Mouse (Mus musculus): ENCODE data around the gene Top2a. TPM values are rescaled to one million over a fixed set of nuclear protein-coding genes. Genes with fewer than 3 reads are reported as not detected.
A peak's percentile ranks its signal among the peaks of the same experiment; 100 is the strongest.

Top2a gene
- polyA plus RNA-seq, 1 experiment = 674 TPM

DNA sequence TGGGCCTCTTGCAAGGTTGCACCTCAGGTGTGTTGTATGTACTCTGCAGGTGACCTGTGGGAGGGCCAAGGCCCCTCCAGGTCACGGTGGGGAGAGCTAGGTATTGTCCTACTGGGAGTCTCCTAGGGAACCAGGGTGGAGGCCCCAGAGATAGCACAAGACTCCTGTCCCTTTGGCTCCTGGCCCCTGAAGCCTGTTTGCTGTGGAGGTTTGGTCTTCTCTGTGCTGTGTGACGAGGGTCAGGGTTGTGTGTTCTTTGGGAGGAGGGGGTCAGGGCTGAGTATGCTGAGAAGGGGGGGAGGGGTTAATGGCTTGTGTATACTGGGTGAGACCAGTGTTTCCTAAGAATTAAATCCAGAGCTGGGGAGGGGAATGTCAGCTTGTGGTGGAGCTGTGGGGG lies 70.6 kb downstream of the Top2a start:
- 0 out of 2 replicates have a peak, but pooled peaks cover 3% of the 10 kb centered on the region for H3K36me3 ChIP-seq (ENCODE audit: control insufficient read depth, insufficient read depth, low read length, poor library complexity, severe bottlenecking)
- peaks cover 4% of the 10 kb centered on the region for H3K4me1 ChIP-seq (ENCODE audit: control insufficient read depth, insufficient read depth, low read length)
- no peak overlapping the region for H3K4me3 ChIP-seq (ENCODE audit: low read depth, low read length)
- H3K9ac ChIP-seq (ENCODE audit: low read depth, poor library complexity, severe bottlenecking) = no peak overlapping the region
- TF ChIP-seq CTCF (IDR thresholded peaks at IDR 0.05; ENCODE audit: low read depth, low read length) (no peak), POLR2A (IDR thresholded peaks at IDR 0.05; ENCODE audit: insufficient read depth, low read length) (no peak), EP300 (IDR thresholded peaks at IDR 0.05; ENCODE audit: insufficient read depth, low read depth, low read length) (no peak)
- peak overlapping the region; percentile 1; the same call in 1 of the 2 replicates for H3K27ac ChIP-seq (ENCODE audit: insufficient read depth, low read length)
- H3K27me3 ChIP-seq (ENCODE audit: control insufficient read depth, insufficient read depth, low read length, poor library complexity, severe bottlenecking) = no peaks in the 10 kb centered on the region
- no peaks in the 10 kb centered on the region for H3K9me3 ChIP-seq (replicated peaks; ENCODE audit: control insufficient read depth, insufficient read depth, low read length, poor library complexity, severe bottlenecking)

DNA sequence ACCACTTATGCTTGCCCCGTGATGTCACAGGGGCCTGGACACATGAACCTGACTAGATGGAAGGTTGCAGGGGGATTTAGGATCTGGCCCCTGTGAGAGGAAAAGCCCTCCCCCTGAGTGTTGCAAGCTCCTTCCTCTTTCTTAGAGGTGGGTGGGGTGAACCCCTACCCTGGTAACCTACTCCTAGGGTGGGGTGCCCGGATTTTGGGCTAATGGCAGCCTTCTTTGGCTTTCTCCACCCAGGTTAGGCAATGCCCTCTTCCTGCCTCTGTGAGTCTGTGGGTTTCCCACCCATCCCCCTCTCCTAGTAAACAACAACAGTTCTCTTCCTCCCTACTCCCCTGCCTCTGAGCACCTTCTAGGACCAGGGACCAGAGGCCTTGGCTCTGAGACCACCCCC lies 71.3 kb downstream of the Top2a start:
- H3K4me1 ChIP-seq (ENCODE audit: control insufficient read depth, insufficient read depth, low read length) = peaks cover 4% of the 10 kb centered on the region
- no peak overlapping the region for H3K9ac ChIP-seq (ENCODE audit: low read depth, poor library complexity, severe bottlenecking)
- 0 out of 2 replicates have a peak, but pooled peaks cover 3% of the 10 kb centered on the region for H3K36me3 ChIP-seq (ENCODE audit: control insufficient read depth, insufficient read depth, low read length, poor library complexity, severe bottlenecking)
- peak overlapping the region; percentile 32 for H3K27ac ChIP-seq (ENCODE audit: insufficient read depth, low read length)
- H3K9me3 ChIP-seq (replicated peaks; ENCODE audit: control insufficient read depth, insufficient read depth, low read length, poor library complexity, severe bottlenecking) = no peaks in the 10 kb centered on the region
- no peaks in the 10 kb centered on the region for H3K27me3 ChIP-seq (ENCODE audit: control insufficient read depth, insufficient read depth, low read length, poor library complexity, severe bottlenecking)
- no peak overlapping the region for H3K4me3 ChIP-seq (ENCODE audit: low read depth, low read length)
- TF ChIP-seq CTCF (IDR thresholded peaks at IDR 0.05; ENCODE audit: low read depth, low read length) (no peak), POLR2A (IDR thresholded peaks at IDR 0.05; ENCODE audit: insufficient read depth, low read length) (no peak), EP300 (IDR thresholded peaks at IDR 0.05; ENCODE audit: insufficient read depth, low read depth, low read length) (no peak)

DNA sequence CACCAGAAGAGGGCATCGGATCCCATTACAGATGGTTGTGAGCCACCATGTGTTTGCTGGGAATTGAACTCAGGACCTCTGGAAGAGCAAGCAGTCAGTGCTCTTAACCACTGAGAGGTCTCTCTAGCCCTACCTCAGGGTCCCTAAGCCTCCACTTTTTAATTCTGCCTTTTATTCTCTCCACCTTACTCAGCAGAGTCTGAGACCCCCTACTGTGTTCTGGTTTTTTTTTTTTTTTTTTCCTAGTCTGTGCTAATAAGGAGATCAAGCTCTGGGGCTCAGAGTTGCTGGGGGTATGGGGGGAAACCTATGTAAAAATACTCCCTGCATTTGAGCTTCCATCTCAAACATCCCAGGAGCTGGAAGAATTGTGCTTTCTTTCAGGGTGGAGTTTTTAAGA lies 71.9 kb downstream of the Top2a start:
- Histone ChIP-seq H3K9me3 (replicated peaks; ENCODE audit: control insufficient read depth, insufficient read depth, low read length, poor library complexity, severe bottlenecking) (no peaks in the 10 kb centered on the region), H3K4me3 (ENCODE audit: low read depth, low read length) (no peak overlapping the region), H3K9ac (ENCODE audit: low read depth, poor library complexity, severe bottlenecking) (no peak overlapping the region), H3K4me1 (ENCODE audit: control insufficient read depth, insufficient read depth, low read length) (peaks cover 4% of the 10 kb centered on the region), H3K27ac (ENCODE audit: insufficient read depth, low read length) (peak overlapping the region; percentile 32; the same call in 1 of the 2 replicates), H3K36me3 (ENCODE audit: control insufficient read depth, insufficient read depth, low read length, poor library complexity, severe bottlenecking) (0 out of 2 replicates have a peak, but pooled peaks cover 3% of the 10 kb centered on the region), H3K27me3 (ENCODE audit: control insufficient read depth, insufficient read depth, low read length, poor library complexity, severe bottlenecking) (no peaks in the 10 kb centered on the region)
- TF ChIP-seq POLR2A (IDR thresholded peaks at IDR 0.05; ENCODE audit: insufficient read depth, low read length) (no peak), CTCF (IDR thresholded peaks at IDR 0.05; ENCODE audit: low read depth, low read length) (no peak), EP300 (IDR thresholded peaks at IDR 0.05; ENCODE audit: insufficient read depth, low read depth, low read length) (no peak)

DNA sequence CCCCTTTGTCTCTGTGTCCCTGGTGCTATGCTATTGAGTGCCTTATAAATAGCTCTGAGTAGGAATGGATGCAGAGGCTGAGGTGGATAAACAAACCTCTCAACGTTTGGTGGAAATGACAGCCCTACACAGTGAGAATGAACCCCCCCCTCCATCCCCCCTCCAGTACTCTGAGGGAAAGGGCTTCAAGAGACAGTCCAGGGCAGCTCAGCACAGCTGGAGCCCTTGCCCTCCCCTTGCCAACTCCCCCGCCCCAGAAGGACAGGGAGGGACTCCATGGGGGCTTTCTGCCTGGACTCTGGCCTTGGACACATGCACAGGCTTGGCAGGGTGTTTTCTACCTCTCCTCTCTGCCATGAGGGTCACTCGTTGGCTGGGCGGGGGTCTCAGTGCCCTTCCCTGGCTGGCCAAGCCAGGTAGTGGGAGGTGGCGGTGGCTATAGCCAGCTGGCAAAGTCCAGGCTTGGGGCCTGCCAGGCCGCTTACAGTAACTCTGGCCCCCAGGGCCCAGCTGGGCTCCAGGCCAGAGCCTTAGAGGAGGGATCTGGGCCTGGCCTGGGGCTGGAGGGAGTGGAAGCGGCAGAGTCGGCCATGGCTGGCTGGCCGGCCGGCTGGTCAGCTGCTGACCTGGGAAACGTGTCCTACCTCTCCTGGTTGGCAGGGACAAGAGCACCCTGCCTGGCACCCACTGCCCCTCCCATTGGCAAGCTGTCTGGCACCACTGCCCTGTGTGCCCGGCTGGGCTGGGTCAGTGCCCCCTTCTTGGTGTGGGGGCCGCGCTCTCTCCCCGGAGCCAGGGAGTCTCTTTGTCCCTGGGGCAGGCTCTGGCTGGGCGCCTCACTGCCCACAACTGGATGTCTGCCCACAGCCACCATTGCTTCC lies 72.7 kb downstream of the Top2a start:
- Histone ChIP-seq H3K4me1 (ENCODE audit: control insufficient read depth, insufficient read depth, low read length) (peaks cover under 1% of the 10 kb centered on the region), H3K27ac (ENCODE audit: insufficient read depth, low read length) (no peak overlapping the region), H3K4me3 (ENCODE audit: low read depth, low read length) (no peak overlapping the region), H3K9me3 (replicated peaks; ENCODE audit: control insufficient read depth, insufficient read depth, low read length, poor library complexity, severe bottlenecking) (no peaks in the 10 kb centered on the region), H3K36me3 (ENCODE audit: control insufficient read depth, insufficient read depth, low read length, poor library complexity, severe bottlenecking) (0 out of 2 replicates have a peak, but pooled peaks cover 3% of the 10 kb centered on the region), H3K27me3 (ENCODE audit: control insufficient read depth, insufficient read depth, low read length, poor library complexity, severe bottlenecking) (no peaks in the 10 kb centered on the region), H3K9ac (ENCODE audit: low read depth, poor library complexity, severe bottlenecking) (no peak overlapping the region)
- TF ChIP-seq CTCF (IDR thresholded peaks at IDR 0.05; ENCODE audit: low read depth, low read length) (no peak), EP300 (IDR thresholded peaks at IDR 0.05; ENCODE audit: insufficient read depth, low read depth, low read length) (no peak), POLR2A (IDR thresholded peaks at IDR 0.05; ENCODE audit: insufficient read depth, low read length) (no peak)

DNA sequence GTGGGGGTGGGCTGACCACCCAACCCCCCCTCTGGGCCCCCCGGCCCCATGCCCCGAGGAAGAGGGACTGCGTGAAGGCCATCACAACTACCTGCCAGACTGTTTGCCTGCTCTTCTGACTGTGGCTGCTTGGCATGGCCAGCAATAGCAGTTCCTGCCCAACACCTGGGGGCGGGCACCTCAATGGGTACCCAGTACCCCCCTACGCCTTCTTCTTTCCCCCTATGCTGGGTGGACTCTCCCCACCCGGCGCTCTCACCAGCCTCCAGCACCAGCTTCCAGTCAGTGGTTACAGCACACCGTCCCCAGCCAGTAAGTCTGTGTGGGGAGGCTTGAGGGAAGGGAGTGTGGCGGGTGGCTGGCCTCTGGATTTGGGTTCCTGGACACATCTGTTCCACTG lies 73.5 kb downstream of the Top2a start:
- Histone ChIP-seq H3K27me3 (ENCODE audit: control insufficient read depth, insufficient read depth, low read length, poor library complexity, severe bottlenecking) (no peaks in the 10 kb centered on the region), H3K9ac (ENCODE audit: low read depth, poor library complexity, severe bottlenecking) (no peak overlapping the region), H3K9me3 (replicated peaks; ENCODE audit: control insufficient read depth, insufficient read depth, low read length, poor library complexity, severe bottlenecking) (no peaks in the 10 kb centered on the region), H3K4me3 (ENCODE audit: low read depth, low read length) (no peak overlapping the region), H3K36me3 (ENCODE audit: control insufficient read depth, insufficient read depth, low read length, poor library complexity, severe bottlenecking) (0 out of 2 replicates have a peak, but pooled peaks cover 3% of the 10 kb centered on the region), H3K4me1 (ENCODE audit: control insufficient read depth, insufficient read depth, low read length) (no peaks in the 10 kb centered on the region), H3K27ac (ENCODE audit: insufficient read depth, low read length) (no peak overlapping the region)
- TF ChIP-seq EP300 (IDR thresholded peaks at IDR 0.05; ENCODE audit: insufficient read depth, low read depth, low read length) (no peak), CTCF (IDR thresholded peaks at IDR 0.05; ENCODE audit: low read depth, low read length) (no peak), POLR2A (IDR thresholded peaks at IDR 0.05; ENCODE audit: insufficient read depth, low read length) (no peak)

DNA sequence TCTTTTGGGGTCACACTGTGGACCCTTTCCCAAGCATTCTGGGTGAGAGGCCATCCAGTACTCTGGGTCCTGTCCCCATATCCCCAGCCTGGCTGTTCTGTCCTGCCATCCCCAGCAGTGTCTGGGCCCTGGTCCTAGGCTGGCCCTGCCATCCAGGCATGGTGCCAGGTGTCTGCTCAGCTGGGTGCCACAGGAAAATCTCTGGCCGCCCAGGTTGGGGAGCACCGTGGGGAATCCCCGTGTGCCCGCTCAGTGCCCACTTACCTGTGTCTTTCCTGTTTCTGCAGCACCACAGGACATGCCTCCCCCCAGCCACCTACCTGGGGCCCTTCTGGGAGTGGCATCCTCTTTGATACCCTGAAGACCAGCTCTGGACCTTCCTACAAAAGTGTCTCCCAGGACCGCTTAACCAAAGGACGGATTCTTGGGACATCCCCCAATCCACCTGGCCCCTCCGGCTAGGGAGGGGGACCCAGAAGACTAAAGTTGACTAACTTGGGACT lies 74.0 kb downstream of the Top2a start:
- no peak overlapping the region for H3K27ac ChIP-seq (ENCODE audit: insufficient read depth, low read length)
- no peaks in the 10 kb centered on the region for H3K27me3 ChIP-seq (ENCODE audit: control insufficient read depth, insufficient read depth, low read length, poor library complexity, severe bottlenecking)
- H3K9ac ChIP-seq (ENCODE audit: low read depth, poor library complexity, severe bottlenecking) = no peak overlapping the region
- H3K9me3 ChIP-seq (replicated peaks; ENCODE audit: control insufficient read depth, insufficient read depth, low read length, poor library complexity, severe bottlenecking) = no peaks in the 10 kb centered on the region
- H3K36me3 ChIP-seq (ENCODE audit: control insufficient read depth, insufficient read depth, low read length, poor library complexity, severe bottlenecking) = 0 out of 2 replicates have a peak, but pooled peaks cover 3% of the 10 kb centered on the region
- H3K4me3 ChIP-seq (ENCODE audit: low read depth, low read length) = no peak overlapping the region
- no peaks in the 10 kb centered on the region for H3K4me1 ChIP-seq (ENCODE audit: control insufficient read depth, insufficient read depth, low read length)
- TF ChIP-seq EP300 (IDR thresholded peaks at IDR 0.05; ENCODE audit: insufficient read depth, low read depth, low read length) = no peak
- TF ChIP-seq POLR2A (IDR thresholded peaks at IDR 0.05; ENCODE audit: insufficient read depth, low read length) = no peak
- TF ChIP-seq CTCF (IDR thresholded peaks at IDR 0.05; ENCODE audit: low read depth, low read length) = no peak

All from ES-Bruce4 (cell line).